Mouse (Mus musculus) left cerebral cortex, postnatal 25 days (tissue): ENCODE results near the gene Gad1. TPM values are rescaled to one million over a fixed set of nuclear protein-coding genes. Genes with fewer than 3 reads are reported as not detected.

ENCODE experiments used
- total RNA-seq, 2 experiments: library from RNA; stranded (reverse); gene quantifications; 2 replicates each; pipeline ENCODE4 v1.2.3; 2021

The Gad1 gene
- total RNA-seq, 2 experiments from 2014 or later = 313 to 395 TPM

Other genes with a start within 250 kb of the Gad1 start
- under 1 TPM; 0.71 to 0.78 TPM for gene Sp5, start 78.1 kb upstream of the Gad1 start, total RNA-seq
- under 1 TPM; 0.21 to 0.50 TPM for gene Erich2, start 44.3 kb upstream of the Gad1 start, total RNA-seq
- gene Gorasp2, start 108.5 kb downstream of the Gad1 start, total RNA-seq = 100 to 1,000 TPM in 1 of 2 experiments, 10 to 100 TPM in 1; 93.5 to 102 TPM
- not detected for gene Gm26558, start 109.0 kb downstream of the Gad1 start, total RNA-seq